Mouse (Mus musculus): Measurements from ENCODE around the gene Pecr.
"Not testable (repeated sequence)": the region's sequence is repeated elsewhere in the genome, so short reads cannot be mapped to it uniquely, and the experiment has no call there.

Gene Pecr

GRCm38 (mm10) chr1:72287893-72288292 lies 3.8 kb upstream of the Pecr start:
- DNase-seq (ENCODE audit: low spot score): no peak

DNA sequence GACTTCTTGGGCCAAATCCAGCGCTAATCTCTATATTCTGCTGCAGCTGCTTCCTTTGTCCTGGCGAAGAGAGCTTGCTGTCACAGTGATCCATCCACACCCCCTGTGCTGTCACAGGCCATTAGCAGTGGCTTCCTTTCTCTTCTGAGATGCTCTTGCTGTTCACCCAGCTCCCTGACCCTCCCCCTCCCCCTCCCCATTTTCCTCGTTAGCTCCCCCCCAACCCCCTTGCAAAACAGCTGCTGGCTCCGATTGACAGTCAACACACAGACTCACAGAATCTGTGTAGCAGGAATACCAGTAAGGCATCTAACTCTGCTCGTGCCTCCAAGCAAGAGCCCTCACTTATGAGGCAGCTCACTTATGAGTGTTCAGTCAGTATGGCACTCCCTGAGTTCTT lies 2.8 kb upstream of the Pecr start:
- peak; percentile 62 for DNase-seq (ENCODE audit: low spot score)

- DNase-seq (ENCODE audit: low spot score): no peak
Observed at GRCm38 (mm10) chr1:72284539-72284938, 425 bp upstream of the Pecr start.

- DNase-seq (ENCODE audit: low spot score): no peak
Observed at GRCm38 (mm10) chr1:72282604-72283003, 1.5 kb downstream of the Pecr start.

DNA sequence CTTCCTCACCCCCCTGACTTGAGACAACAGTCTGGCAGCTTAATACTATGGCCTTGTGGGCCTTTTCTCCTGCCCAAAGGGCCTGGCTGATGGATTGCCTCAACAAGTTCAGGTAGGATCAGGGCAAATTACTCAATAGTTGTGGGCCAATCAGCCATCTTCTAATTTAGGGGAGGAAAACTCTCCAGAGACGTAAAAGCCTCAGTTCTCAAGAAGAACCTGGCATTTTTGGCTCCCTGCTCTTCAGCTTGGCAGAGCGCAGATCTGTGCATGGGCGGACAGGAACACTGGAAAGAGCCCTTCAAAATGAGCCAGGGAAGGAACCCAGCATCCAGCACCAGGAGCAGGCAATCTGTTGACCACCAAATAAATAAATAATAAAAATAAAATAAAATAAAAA lies 6.0 kb downstream of the Pecr start:
- no peak for DNase-seq (ENCODE audit: low spot score)

- DNase-seq (ENCODE audit: low spot score): no peak
Observed at GRCm38 (mm10) chr1:72263099-72263498, 21.0 kb downstream of the Pecr start.

DNA sequence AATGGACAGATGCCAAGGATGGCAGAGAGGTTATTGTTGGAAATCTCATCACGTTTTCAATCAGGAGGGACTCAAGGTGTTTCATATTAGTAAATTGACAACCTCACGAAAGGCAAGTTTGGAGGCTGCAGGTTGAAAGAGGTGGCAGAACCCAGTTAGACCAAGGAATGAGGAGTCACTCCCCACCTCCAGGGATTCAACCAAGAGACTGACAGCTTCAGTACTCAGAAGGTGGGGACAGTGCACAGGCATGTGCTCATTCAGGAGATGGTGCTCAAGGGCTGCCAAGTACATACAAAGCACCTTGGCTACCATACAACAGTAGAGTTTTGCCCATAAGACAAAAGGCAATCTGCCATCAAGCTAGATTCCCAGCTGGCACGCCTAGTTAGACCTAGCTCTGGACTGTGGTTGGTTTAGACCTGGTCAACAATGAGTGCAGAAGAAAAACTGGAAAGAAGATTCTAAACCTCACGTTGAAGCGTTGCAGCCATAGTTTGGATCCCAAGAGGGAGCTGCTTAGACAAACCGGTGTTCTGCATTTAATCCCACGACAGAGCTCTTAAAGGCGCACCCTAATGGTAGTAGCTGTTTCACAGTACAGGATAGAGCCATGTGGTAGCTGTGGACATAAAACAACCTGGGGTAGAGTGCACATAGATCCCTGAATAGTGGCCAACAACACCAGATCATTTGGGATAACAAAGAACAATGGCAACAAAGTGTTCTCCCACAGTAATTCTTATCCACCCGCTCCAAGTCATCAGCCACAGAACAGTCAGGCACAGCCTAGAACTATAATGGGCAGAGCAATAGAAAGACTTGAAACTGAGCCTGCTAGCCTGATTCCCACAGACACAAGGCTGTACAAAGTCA lies 27.5 kb downstream of the Pecr start:
- no peak for DNase-seq (ENCODE audit: low spot score)

- DNase-seq (ENCODE audit: low spot score): no peak
Observed at GRCm38 (mm10) chr1:72255854-72256175, 28.3 kb downstream of the Pecr start.

- peak; percentile 87 for DNase-seq (ENCODE audit: low spot score)
Observed at GRCm38 (mm10) chr1:72255062-72255853, 28.9 kb downstream of the Pecr start.

DNA sequence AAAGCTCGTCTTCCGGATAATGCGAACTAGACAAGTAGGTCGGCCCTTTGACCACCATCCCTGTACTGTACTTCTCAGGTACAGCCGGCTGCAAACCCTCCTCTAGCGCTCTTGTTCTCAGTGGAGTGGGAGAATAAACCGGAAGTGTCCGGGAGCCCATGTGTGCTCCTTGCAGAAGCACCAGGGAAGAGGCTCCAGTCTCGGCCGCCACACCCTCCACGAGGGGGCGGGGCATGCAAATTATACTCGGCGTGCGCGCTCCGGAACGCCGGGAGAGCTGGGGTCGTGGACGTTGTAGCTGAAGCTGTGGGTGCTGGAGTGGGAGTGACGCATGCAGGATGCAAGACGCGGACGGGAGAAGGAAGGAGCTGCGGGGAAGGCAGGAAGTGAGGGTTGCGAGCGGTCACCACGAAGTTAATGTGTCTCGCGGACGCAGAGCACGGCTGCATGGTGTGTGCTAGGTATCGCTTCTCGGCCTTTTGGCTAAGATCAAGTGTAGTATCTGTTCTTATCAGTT lies 29.5 kb downstream of the Pecr start:
- peak; percentile 90 for DNase-seq (ENCODE audit: low spot score)

DNA sequence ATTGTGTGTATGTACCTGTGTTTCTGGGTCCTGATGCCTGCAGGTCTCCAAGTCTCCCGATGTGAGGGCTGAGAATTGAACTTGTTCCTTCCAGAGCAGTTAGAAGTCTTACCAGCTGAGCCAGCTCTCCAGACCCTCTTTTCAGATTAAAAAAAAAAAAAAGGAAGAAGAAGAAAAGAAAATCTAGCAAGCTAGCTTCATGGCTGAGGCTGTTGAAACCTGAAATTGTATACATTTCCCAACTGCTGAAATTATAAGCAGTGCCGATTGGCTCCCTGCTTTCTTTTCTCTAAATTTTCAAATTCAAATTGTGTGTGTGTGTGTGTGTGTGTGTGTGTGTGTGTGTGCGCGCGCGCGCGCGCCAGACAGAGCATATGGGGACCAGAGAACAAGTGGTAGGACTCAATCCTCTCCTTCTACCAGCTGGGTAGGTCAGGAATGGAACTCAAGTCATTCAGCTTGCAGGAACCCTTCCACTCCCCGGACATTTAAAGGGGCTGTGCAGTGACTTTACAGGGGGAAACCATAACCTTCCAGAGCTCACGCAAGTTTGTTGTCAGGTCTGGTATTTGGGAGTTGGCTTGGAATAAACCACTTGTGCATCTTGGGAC lies 30.1 kb downstream of the Pecr start:
- no peak for DNase-seq (ENCODE audit: low spot score)

GRCm38 (mm10) chr1:72251806-72252205 lies 32.3 kb downstream of the Pecr start:
- DNase-seq (ENCODE audit: low spot score): no peak

DNA sequence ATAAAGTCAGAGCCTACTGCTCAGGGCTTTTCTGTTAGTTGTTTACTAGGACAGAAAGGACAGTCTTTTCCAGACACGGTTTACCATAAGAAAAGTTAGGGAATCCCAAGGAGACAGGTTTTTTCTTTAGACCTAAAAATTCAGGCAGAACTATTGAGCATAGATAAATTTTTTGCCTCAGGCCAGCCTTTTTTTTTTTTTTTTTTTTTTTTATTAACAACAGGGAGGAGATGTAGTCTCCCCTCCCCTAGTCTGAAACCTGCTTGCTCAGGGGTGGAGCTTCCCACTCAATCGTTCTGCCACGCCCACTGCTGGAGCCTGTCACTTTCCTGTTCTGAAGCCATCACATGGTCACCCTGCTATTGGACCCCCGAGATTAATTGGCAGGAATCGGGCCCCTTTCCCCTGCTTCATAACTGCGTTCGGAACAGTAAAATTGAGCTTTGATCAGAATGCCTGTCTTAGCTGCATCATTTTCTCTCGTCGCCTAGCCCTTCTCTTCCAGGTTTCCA lies 35.8 kb downstream of the Pecr start:
- not testable (repeated sequence) for DNase-seq (ENCODE audit: low spot score)

DNA sequence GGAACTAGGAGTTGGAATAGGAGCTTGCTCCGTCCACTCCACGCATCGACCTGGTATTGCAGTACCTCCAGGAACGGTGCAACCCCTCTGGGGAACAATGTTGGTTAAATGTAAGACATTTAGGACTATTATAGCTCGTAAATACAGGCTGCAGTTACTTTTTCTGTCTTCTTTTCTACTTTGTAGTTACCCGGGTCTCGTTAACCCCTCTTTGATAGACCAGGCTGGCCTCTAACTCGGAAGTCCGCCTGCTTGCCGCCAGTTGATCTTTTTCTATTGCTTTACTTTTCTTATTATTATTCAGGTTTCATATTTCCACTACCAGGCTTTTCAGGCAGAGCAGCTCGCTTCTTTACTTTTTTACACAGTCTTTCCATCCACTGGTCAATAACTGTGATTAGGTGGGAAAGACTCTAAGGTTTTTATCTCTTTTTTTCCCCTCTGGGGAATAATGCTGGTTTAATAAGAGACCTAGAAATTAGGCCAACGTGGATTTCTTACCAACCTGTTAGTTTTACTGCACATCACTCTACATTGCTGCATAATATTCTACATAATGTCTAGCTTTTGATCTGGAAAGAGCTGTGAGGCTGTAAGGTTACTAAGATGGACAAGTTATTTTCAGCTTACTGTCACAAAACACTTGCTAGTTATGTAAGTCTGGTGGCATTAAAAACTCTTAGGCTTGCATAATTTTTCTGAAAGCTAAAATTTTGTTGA lies 39.6 kb downstream of the Pecr start:
- DNase-seq (ENCODE audit: low spot score): peak; percentile 82

GRCm38 (mm10) chr1:72243656-72244316 lies 40.3 kb downstream of the Pecr start:
- peak; percentile 95 for DNase-seq (ENCODE audit: low spot score)

GRCm38 (mm10) chr1:72242581-72243143 lies 41.5 kb downstream of the Pecr start:
- no peak for DNase-seq (ENCODE audit: low spot score)

- not testable (repeated sequence) for DNase-seq (ENCODE audit: low spot score)
Observed at GRCm38 (mm10) chr1:72239113-72239512, 45.0 kb downstream of the Pecr start.

DNA sequence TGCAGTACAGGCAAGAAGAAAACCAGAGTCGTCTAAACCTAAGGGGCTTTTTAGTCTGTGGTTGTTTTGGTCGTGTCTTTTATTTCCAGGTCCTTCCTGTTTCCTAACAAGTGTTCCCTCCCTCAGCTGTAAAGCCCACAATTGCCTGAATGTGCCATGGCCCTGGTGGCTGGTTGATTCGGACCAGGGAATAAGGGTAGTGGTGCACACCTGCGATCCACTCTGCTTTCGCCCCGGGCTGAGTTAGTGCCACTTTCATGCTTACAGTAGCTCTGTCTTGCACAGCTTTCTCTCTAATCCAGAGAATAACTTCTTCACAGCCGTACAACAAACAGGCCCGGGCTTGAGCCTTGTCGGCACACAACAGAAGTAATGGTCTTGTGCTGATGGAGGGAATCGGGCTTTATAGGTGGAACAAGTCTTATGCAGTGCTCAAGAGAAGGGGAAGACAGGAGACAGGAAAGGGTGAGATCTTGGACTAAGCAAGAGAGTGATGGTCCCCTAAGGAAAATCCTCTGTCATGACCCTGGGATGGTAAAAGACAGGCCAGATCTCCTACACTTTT lies 46.0 kb downstream of the Pecr start:
- DNase-seq (ENCODE audit: low spot score): no peak

GRCm38 (mm10) chr1:72237007-72237775 lies 46.9 kb downstream of the Pecr start:
- peak; percentile 70 for DNase-seq (ENCODE audit: low spot score)

Measured in retina, embryonic 14.5 days (tissue).